Mouse (Mus musculus) C2C12 (cell line): ENCODE measurements around the gene Degs1.

Experiments used
- CTCF ChIP-seq: IDR thresholded peaks from one replicate; pipeline ENCODE4 v1.5.1; 2011; ENCODE audit not compliant: control insufficient read depth, insufficient read depth, insufficient read length
- MAX ChIP-seq: IDR thresholded peaks from one replicate; pipeline ENCODE4 v1.6.1; 2011; ENCODE audit warnings: mild to moderate bottlenecking, control low read depth

DNA sequence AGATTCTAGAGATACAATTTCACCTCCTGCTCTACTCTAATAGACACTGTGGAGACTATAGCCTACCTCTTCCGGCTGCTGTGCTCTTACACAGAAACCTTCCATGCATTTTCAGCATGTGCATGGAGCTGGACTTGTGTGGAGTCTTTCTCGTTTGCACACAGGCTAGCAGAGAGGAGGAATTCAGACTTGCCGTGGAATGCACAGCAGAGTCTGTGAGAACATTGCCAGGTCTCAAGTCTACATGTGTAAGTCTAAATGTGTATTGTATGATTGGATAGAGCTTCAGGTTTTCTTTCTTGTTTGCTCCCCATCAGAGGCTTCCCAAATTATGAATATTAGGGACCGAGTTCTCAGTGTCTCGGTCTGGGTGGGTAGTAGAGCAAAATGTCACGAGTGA is 14.2 kb upstream of the Degs1 start:
- TF ChIP-seq CTCF (no peak), MAX (no peak)
